Mouse (Mus musculus) liver, adult 2 months (tissue): Measurements from ENCODE around the gene Map2.

Experiments
- CTCF ChIP-seq: fragments of 200-500 bp; IDR thresholded peaks from 2 replicates; pipeline ENCODE4 v1.5.1; 2011; ENCODE audit warnings: low read depth, low read length, control low read depth
- POLR2A ChIP-seq: fragments of 200-500 bp; IDR thresholded peaks from 2 replicates; pipeline ENCODE4 v1.6.1; 2011; ENCODE audit warnings: low read length, control low read depth; ENCODE audit not compliant: insufficient read depth; ENCODE audit errors: extremely low read depth

DNA sequence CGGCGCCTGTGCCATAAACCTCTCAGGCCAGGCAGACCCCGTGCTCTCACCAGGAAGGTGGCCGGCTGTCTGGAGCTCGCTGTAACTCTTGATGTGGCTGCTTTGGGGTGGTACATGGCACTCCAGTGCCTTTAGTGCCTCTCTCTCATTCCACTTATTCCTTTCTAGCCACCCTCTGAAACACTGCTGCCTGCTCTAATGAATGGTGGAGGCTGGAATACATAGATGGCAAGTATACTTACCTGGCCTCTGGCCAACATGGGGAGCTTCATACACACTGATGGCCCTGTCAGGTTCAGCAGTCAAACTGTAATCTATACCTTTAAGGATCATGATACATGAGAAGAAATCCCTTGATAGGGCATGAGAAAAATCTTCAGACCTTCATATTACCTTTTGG is 102.6 kb downstream of the Map2 start:
- no peak for TF ChIP-seq CTCF
- TF ChIP-seq POLR2A: no peak
